Mouse (Mus musculus): ENCODE data around the gene Zfp423.

DNA sequence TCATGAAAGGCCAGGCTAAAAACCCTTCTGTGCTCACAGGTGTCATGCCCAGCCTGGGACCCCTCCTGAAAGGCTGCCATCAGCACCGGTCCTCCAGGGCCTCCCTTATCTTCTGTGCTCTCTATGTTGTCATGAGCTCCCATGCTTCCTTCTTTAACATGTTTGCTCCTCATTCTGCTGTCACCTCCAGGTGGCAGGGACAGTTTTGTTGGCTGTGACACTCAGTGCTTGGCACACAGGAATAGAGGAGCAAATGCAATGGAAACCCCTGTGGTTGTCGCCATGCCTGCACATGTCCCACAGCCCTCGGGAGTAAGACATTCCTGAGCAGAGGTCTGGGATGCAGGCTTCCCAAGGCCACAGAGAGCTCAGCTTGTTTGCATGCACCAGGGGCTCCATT, 194.1 kb downstream of the Zfp423 start:
- no peak for TF ChIP-seq EP300 (IDR thresholded peaks at IDR 0.05; ENCODE audit: low read depth)
- no peak for TF ChIP-seq CTCF (IDR thresholded peaks at IDR 0.05; ENCODE audit: low read depth)

Data from heart, postnatal 0 days (tissue).